Mouse (Mus musculus) stomach, embryonic 16.5 days (tissue): ENCODE measurements around the gene Tmem121b. TPM values are rescaled to one million over a fixed set of nuclear protein-coding genes. Genes with fewer than 3 reads are reported as not detected.

ENCODE experiments used
- ATAC-seq: fragments of 200-750 bp; cut with Nextera tagmentation; 2 replicates; pipeline ENCODE4 v1.8.0; 2017; ENCODE audit warnings: moderate number of reproducible peaks, moderate TSS enrichment; ENCODE audit not compliant: insufficient read depth, low FRiP score
- H3K27ac ChIP-seq: fragments of 300-500 bp; sonication (generic); 2 replicates; pipeline ENCODE4 v1.5.1; 2014; ENCODE audit warnings: low read length
- H3K27me3 ChIP-seq: fragments of 300-500 bp; sonication (generic); 2 replicates; pipeline ENCODE4 v1.6.1; 2014; ENCODE audit warnings: low read length, control low read depth, mixed read lengths; ENCODE audit not compliant: control insufficient read depth, insufficient read depth
- H3K36me3 ChIP-seq: fragments of 300-500 bp; sonication (generic); 2 replicates; pipeline ENCODE4 v1.6.1; 2014; ENCODE audit warnings: low read length; ENCODE audit not compliant: control insufficient read depth, insufficient read depth
- H3K4me1 ChIP-seq: fragments of 300-500 bp; sonication (generic); 2 replicates; pipeline ENCODE4 v1.6.1; 2014; ENCODE audit warnings: low read length, control low read depth, mixed read lengths; ENCODE audit not compliant: control insufficient read depth, insufficient read depth
- H3K4me2 ChIP-seq: fragments of 300-500 bp; sonication (generic); 2 replicates; pipeline ENCODE4 v1.6.1; 2014; ENCODE audit warnings: low read depth, low read length, mixed read lengths
- H3K4me3 ChIP-seq: fragments of 300-500 bp; sonication (generic); replicated peaks from 2 replicates; pipeline ENCODE4 v1.5.1; 2014; ENCODE audit warnings: mild to moderate bottlenecking, low read length
- H3K9ac ChIP-seq: fragments of 300-500 bp; sonication (generic); 2 replicates; pipeline ENCODE4 v1.6.1; 2014; ENCODE audit warnings: low read length
- H3K9me3 ChIP-seq: fragments of 300-500 bp; sonication (generic); replicated peaks from 2 replicates; pipeline ENCODE4 v1.6.1; 2016; ENCODE audit warnings: low read length, control low read depth; ENCODE audit not compliant: control insufficient read depth
- WGBS: fragments of 180-500 bp; shearing (Covaris S2); extraction: QIAGEN DNeasy Blood & Tissue Kit; methylation state at CpG from one replicate; pipeline ENCODE4 v1.1.7; 2014; 5-methylcytosine and 5-hydroxymethylcytosine counted together
- polyA plus RNA-seq: library from polyadenylated mRNA; unstranded; fragments of >200 nt; fragmentation: Nextera tagmentation; extraction: Ambion mirVana; gene quantifications from 2 replicates; pipeline ENCODE4 v1.2.1, GENCODE M21; 2015

Tmem121b gene
- polyA plus RNA-seq, 1 experiment from 2014 or later, result 0.04 TPM

DNA sequence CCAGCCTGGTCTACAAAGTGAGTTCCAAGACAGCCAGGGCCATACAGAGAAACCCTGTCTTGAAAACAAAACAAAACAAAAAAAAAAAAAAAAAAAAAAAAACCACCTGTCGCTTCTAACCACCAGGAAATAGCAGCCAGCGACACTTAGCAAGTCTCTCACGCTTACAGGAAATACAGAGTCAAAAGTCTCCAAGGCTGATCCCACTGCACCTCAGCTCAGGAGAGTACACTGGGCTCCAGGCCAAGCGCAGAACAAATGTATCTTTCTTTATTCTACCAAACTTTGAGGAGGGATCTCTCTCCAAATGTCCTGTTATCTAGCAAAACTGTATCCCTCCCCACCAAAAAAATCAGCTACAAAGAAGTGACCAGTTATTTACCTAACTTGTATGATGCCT lies 35.5 kb upstream of the Tmem121b start:
- ATAC-seq, result no peak
- Histone ChIP-seq H3K9me3 (no peaks in the 10 kb centered on the region), H3K27me3 (no peaks in the 10 kb centered on the region), H3K36me3 (no peaks in the 10 kb centered on the region), H3K4me3 (no peak overlapping the region), H3K4me1 (0 out of 2 replicates have a peak, but pooled peaks cover 8% of the 10 kb centered on the region), H3K9ac (no peak overlapping the region), H3K4me2 (no peak overlapping the region), H3K27ac (no peak overlapping the region)
- WGBS, result 71% methylated on average over 4 of the region's 4 CpGs

DNA sequence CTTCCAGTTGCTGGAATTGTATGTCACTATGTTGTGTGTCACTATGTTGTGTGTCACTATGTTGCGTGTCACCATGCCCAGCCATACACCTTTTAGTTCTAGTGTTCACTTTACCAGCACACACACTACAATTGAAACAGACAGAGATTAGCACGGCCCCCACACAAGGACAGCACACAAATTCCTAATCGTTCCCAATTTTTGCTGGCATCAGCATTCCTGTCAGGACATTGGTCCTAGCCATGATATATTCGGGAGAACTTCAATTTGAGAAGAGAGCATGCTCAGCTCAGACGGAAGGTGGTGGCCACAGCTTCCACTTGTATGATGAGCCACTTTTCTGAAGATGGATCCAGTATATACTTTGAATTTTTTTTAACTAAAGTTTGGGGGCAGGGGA lies 31.2 kb upstream of the Tmem121b start:
- no peak for ATAC-seq
- Histone ChIP-seq H3K36me3 (no peaks in the 10 kb centered on the region), H3K27me3 (no peaks in the 10 kb centered on the region), H3K4me3 (no peak overlapping the region), H3K27ac (no peak overlapping the region), H3K9me3 (no peaks in the 10 kb centered on the region), H3K4me1 (0 out of 2 replicates have a peak, but pooled peaks cover 4% of the 10 kb centered on the region), H3K9ac (no peak overlapping the region), H3K4me2 (no peak overlapping the region)
- 91% methylated on average over 5 of the region's 5 CpGs for WGBS

DNA sequence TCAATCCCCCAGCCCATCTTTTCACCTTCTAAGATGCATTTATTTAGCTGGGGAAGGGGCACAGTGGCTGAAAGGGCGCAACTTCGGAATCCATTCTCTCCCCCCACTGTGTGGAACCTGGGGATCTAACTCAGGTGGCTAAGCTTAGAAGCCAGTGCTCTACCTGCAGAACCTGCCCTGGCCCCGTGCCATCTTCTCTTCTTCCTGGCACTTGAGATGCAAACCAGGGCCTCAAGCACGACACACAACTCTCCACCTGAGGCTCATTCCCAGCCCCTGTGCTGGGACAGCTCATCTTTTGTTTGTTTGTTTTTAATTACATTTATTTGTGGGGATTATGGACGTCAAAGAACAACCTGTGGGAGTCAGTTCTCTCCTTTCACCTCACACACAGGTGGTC lies 26.0 kb upstream of the Tmem121b start:
- Histone ChIP-seq H3K4me1 (no peaks in the 10 kb centered on the region), H3K27ac (no peak overlapping the region), H3K4me2 (no peak overlapping the region), H3K27me3 (no peaks in the 10 kb centered on the region), H3K9me3 (no peaks in the 10 kb centered on the region), H3K36me3 (no peaks in the 10 kb centered on the region), H3K4me3 (no peak overlapping the region), H3K9ac (no peak overlapping the region)
- no peak for ATAC-seq
- WGBS, result 73% methylated on average over 5 of the region's 5 CpGs

DNA sequence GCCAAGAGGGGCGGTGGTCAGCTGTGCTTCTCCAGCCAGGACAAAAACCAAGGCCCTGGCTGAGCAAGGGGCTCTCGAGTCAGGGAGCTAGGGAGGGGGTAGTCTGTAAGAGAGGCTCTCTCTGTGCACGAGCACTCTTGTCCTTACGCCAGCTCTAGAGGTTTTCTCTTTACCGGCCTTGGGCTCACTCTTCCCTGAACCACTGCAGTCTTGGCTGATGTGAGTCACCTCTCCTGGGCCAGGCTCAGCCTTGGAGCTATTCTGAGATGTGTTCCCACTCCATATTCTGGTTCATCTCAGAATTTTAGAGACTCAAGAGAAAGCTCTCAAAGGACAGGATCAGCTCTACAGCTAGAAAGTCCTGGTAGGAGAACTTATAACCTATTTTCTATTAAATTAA lies 23.7 kb upstream of the Tmem121b start:
- no peaks in the 10 kb centered on the region for H3K9me3 ChIP-seq
- ATAC-seq, result no peak

DNA sequence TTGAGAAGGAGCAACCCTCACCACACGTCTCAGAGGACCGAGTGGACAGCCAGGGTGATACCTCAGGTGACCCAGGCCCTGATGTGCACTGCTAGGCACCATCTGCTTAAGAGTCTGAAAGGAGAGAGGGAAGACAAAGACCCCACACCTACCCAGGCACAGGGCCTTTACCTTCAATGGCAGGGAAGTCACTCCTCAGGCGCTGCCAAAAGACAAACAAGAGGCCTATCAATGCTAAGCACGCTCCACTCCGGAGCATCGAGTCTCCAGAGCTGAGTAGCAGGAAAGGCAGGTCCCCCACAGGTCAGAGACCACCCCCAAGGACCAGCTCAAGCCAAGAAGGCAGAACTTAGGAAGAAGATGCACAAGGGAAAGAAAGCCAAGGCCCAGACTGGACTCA lies 23.3 kb upstream of the Tmem121b start:
- Histone ChIP-seq H3K4me2 (no peak overlapping the region), H3K9ac (no peak overlapping the region), H3K36me3 (no peaks in the 10 kb centered on the region), H3K27me3 (no peaks in the 10 kb centered on the region), H3K4me1 (no peaks in the 10 kb centered on the region), H3K27ac (no peak overlapping the region), H3K9me3 (no peaks in the 10 kb centered on the region), H3K4me3 (no peak overlapping the region)
- ATAC-seq, result no peak
- 70% methylated on average over 6 of the region's 6 CpGs for WGBS

More for the DNA sequence above, 23.7 kb upstream of the Tmem121b start:
- H3K4me1 ChIP-seq, result no peaks in the 10 kb centered on the region
- H3K36me3 ChIP-seq, result no peaks in the 10 kb centered on the region
- H3K27me3 ChIP-seq, result no peaks in the 10 kb centered on the region
- H3K4me2 ChIP-seq, result no peak overlapping the region
- no peak overlapping the region for H3K9ac ChIP-seq
- H3K4me3 ChIP-seq, result no peak overlapping the region
- 92% methylated on average over 5 of the region's 5 CpGs for WGBS
- no peak overlapping the region for H3K27ac ChIP-seq

DNA sequence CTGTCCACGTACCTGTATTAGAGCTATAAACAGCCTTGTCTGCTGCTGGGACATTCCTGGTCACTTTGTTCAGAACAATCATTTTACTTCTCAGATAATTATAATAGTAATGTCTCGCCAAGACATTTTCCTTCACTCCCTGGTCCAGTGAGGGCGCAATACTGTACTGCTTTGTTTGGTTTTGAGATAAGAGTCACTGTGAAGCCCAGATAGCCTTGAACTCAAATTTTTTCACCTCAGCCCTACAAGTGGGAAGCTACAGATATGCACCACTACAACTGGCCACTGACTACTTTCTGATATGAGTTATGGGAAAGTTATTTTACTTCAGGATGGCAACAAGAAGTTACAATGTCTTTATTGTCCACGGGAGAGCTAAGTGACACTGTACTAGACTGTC lies 22.8 kb upstream of the Tmem121b start:
- H3K27ac ChIP-seq, result no peak overlapping the region
- no peaks in the 10 kb centered on the region for H3K9me3 ChIP-seq
- H3K4me1 ChIP-seq, result no peaks in the 10 kb centered on the region
- H3K27me3 ChIP-seq, result no peaks in the 10 kb centered on the region
- no peaks in the 10 kb centered on the region for H3K36me3 ChIP-seq
- H3K4me3 ChIP-seq, result no peak overlapping the region
- WGBS, result 78% methylated on average over 4 of the region's 4 CpGs
- H3K9ac ChIP-seq, result no peak overlapping the region
- no peak for ATAC-seq
- no peak overlapping the region for H3K4me2 ChIP-seq

DNA sequence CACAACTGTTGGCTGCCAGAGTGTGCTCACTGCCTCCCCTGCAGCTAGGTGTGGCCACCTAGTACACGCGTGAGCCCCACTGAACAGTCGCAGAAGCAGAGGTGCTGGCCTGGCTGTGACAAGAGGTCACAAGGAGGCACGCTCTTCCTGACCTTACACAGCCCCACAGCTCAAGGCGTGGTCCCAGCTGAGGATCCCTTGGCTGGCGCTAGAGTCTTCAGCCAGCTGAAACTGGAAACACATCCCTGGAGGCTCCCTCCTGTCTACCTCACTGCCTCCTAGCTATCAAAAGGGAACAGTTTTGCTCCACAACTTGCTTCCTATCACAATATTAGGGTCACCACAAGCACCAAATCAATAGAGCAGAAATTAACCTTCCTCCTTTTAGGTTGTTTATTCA lies 17.6 kb upstream of the Tmem121b start:
- no peak overlapping the region for H3K4me3 ChIP-seq
- H3K4me1 ChIP-seq, result no peaks in the 10 kb centered on the region
- H3K36me3 ChIP-seq, result no peaks in the 10 kb centered on the region
- no peaks in the 10 kb centered on the region for H3K9me3 ChIP-seq
- ATAC-seq, result no peak
- 84% methylated on average over 6 of the region's 6 CpGs for WGBS
- no peaks in the 10 kb centered on the region for H3K27me3 ChIP-seq
- H3K27ac ChIP-seq, result no peak overlapping the region
- H3K9ac ChIP-seq, result no peak overlapping the region
- H3K4me2 ChIP-seq, result no peak overlapping the region

DNA sequence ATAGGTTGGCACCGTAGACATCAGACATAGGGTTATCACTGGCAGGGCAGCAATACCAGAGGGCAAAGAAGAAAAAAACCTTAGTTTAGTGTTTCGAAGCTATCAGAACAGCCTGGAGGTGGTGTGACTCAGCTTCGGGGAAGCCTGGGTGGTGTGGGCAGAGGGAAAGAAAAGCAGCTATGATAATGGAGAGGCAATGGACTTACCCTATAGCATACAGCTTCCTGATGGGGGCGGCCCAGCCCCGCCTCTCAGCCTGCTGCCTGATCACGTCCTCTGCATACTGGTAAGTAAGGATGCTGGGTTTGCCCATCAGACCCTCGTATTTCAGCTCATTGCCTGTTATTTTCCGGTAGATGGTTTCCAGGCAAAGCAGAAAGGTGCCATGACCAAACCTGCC lies 16.8 kb upstream of the Tmem121b start:
- no peak overlapping the region for H3K27ac ChIP-seq
- 85% methylated on average over 8 of the region's 8 CpGs for WGBS
- H3K9ac ChIP-seq, result no peak overlapping the region
- no peak overlapping the region for H3K4me3 ChIP-seq
- ATAC-seq, result no peak
- H3K27me3 ChIP-seq, result no peaks in the 10 kb centered on the region
- no peaks in the 10 kb centered on the region for H3K9me3 ChIP-seq
- H3K36me3 ChIP-seq, result no peaks in the 10 kb centered on the region
- H3K4me1 ChIP-seq, result no peaks in the 10 kb centered on the region
- H3K4me2 ChIP-seq, result no peak overlapping the region

DNA sequence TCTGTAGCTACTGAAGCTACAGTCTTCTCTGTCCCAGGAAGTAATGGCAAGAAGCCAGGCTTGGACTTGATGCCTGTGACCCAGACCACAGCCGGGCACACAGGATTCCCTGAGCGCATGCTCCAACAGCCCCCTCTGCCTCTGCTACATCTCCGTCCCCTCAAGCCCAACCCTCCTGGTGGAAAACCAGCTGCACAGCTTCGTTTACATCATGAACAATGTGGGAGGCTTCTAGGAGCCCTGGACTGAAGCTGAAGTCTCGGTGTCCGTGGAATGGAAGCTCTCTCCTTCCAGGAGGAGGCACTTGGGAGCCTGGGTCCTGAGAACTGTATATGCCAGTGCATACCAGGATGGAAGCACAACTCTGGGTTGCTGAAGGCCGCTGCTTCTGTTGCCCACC lies 16.4 kb upstream of the Tmem121b start:
- Histone ChIP-seq H3K4me2 (no peak overlapping the region), H3K36me3 (no peaks in the 10 kb centered on the region), H3K9ac (no peak overlapping the region), H3K27ac (no peak overlapping the region), H3K4me3 (no peak overlapping the region), H3K9me3 (no peaks in the 10 kb centered on the region), H3K27me3 (no peaks in the 10 kb centered on the region), H3K4me1 (no peaks in the 10 kb centered on the region)
- no peak for ATAC-seq
- WGBS, result 69% methylated on average over 7 of the region's 7 CpGs

DNA sequence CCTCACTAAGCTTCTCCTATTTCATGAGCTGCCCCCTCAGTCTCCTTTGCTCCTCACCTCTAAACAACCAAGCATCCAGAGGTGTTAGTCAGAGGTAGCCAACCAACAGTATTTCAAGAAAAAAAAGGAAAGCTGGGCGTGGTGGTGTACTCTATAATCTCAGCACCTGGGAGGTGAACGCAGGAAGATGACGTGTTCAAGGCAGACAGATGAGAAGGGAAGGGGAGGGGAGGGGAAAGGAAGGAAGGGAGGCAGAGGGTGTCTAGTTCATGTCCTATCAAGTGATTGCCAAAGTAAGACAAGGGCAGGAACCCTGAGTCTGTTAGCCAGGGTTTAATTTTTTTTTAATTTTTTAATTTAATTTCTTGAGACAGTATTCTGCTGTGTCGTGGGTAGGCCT lies 15.0 kb upstream of the Tmem121b start:
- no peak overlapping the region for H3K4me3 ChIP-seq
- no peak overlapping the region for H3K9ac ChIP-seq
- no peaks in the 10 kb centered on the region for H3K9me3 ChIP-seq
- no peaks in the 10 kb centered on the region for H3K27me3 ChIP-seq
- WGBS, result 73% methylated on average over 4 of the region's 4 CpGs
- no peak overlapping the region for H3K27ac ChIP-seq
- H3K4me1 ChIP-seq, result no peaks in the 10 kb centered on the region
- ATAC-seq, result no peak
- H3K4me2 ChIP-seq, result no peak overlapping the region
- no peaks in the 10 kb centered on the region for H3K36me3 ChIP-seq
